Mouse (Mus musculus) spleen, postnatal 14 days (tissue): Measurements from ENCODE around the gene Akap13.
"Not testable (repeated sequence)": the region's sequence is repeated elsewhere in the genome, so short reads cannot be mapped to it uniquely, and the experiment has no call there.

Experiments
- DNase-seq, 2 experiments: peaks; one replicate each; pipeline ENCODE4 v3.0.0; 2021 to 2022; ENCODE audit warnings: low spot score in 2 of 2

Gene Akap13

DNA sequence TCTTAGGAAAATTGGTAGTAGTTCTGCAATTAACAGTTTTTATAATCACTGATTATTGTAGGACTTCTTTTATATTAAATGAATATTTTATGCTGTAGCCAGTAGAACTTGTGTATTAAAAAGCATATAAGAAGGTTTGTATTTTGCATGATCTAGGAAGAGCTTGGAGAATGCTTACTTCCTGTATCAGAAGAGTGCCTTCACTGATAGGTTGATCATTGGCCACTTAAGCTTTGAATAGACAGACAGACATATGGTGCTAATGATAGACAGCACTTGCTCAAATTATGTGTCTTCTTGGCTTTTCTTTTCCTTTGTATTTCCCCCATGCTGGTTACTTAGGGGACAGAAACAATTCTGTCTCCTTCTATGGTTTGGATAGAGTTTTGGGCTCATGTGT, 139.9 kb downstream of the Akap13 start:
- no peak for DNase-seq

DNA sequence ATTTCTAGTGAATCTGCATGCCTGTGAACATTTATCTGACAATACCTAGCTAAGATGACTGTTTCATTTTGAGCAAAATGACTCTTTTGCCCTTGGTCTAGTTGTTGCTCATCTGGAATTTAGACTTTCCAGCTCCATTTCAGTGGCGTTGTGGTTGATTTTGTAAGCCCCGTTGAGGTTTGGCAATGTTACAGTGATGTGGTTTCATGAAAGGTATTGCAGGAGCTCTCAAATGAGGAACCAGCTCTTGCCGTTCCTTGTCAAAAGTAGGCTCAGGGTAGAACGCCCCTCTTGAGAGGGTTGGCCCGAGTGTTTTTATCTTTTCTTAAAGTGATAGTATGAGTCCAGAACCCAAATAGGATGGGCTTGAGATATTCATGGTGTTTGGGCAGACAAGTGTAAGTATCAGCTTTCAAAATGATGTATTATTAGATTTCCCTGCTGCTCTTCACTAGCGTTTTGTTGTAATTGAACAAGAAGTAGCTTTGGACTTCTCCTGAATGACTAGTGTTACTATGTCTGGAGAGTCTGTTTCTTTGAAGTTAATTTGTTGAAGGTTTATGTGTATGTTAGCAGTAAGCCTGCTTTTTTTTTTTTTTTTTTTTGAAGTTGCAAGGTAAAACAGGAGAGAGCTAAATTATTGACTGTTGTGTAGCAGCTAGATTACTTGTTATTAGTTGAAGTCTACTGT, 140.9 kb downstream of the Akap13 start:
- DNase-seq = no peak

DNA sequence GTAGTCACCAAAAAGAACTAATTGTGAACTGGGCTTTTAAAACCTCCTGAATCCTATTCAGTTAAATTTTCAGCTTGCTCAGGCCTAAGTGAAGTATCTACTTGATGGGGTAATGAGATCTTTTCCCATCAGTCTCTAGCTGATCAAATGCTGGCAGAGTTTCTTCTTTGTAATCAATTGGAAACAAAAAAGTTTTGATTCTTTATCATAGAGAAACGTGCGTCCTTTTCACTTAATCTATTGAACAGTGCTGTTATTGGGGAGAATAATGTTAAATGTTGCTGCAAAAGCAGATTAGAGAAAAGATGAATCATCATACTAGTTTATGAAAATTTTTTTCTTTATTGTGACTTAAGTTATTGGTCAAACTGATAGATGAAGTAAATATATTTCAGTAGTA, 142.5 kb downstream of the Akap13 start:
- DNase-seq = no peak

DNA sequence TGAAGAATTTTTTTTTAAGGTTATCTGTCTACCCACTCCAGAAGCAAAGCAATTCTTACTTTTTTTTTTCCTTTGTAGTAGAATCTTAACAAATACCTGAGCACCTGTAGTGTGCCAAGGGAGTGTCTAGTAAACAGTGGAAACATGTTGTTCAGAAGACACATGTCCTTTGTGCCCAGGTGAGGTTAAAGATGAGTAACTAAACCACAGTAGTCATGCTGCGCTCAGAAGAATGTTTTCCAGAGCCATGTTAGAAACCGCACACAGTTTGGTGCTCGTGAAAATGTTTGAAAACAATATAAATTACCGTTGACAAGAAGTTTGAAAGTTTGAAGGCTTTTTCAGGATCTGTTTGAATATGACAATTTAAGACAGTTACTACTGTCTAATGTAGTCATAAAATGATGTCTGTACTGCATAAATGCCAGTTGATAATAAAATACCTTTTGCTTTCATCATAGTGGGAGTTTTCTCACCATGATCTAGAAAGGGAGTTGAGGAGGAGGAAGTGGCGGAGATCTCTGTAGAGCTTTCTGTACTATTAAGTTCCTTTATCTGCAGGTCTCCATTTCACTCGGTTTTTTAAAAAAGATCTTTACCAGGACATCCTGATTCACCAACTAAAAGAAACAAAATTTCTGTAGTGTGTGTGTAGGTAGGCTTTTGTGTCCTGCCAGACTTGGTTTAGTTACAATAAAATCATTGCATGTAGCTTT, 145.2 kb downstream of the Akap13 start:
- DNase-seq = no peak

DNA sequence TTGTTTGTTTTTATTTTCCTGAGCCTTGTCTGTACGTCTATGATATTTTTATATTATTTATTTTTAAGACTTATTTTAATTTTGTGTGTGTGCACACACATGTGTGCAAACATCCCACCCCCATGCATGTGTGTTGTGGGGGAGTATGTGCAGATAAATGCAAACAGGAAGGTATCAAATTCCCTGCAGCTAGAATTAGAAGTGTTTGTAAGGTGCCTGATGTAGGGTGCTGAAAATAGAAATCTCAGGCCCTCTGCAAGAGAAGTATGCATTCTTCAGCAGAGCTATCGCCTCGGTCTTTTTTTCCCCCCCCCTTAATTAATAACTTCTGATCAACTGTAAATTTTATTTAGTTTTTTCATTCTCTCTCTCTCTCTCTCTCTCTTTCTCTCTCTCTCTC, 151.9 kb downstream of the Akap13 start:
- no peak for DNase-seq

DNA sequence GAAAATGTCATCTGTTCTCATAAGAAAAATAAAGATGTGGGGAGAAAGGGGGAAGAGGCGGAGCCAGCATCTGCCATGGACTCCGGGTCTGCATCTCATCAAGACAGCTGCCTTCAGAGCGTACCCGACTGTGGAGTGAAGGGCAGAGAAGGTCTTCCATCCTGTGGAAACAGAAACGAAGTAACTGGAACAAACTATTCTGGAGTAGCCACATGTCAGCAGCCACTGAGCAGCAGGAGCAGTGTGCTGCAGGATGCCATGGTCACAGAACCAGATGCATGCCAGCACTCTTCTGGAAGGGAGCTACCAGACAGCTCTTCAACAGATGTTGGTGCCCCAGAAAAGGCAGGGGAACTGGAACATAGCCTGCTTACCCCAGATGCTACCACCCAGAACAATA, 153.4 kb downstream of the Akap13 start:
- no peak for DNase-seq

DNA sequence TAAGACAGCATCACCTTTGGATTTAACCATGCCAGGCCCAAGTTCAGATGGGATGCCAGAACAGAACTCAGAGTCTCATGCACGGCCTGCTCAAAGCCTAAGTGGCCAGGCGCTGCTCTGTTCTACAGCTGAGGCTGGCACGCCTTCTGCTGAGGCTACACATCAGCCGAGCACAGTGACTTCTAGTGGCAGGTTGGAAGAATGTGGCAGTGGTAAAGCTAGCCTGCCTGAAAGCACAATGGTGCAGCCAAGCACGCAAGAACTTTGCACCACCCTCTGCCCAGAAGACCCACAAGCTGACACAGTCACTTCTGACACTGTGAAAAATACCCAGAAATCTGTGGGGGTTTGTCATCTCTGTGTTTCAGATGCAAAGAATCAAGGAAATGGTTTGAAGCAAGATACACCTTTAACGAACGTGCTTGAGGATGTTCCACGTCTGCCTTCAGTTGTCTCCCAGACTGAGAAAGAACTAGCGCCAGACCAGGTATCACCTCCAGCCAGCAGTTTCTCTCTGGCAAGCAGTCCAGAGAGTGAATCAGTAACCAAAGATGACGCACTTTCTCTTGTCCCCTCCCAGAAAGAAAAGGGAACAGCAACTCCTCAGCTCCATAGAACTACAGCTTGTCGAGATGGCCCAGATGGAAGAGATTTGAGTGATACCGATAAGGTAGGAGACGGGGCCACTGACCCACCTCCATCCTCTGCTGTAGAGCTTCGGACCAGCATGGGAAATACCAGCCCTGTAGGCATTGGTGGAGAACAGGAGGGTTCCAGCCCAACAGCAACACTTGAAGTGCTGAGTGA, 154.3 kb downstream of the Akap13 start:
- peak in 1 of 2 experiments; percentile 42 for DNase-seq

DNA sequence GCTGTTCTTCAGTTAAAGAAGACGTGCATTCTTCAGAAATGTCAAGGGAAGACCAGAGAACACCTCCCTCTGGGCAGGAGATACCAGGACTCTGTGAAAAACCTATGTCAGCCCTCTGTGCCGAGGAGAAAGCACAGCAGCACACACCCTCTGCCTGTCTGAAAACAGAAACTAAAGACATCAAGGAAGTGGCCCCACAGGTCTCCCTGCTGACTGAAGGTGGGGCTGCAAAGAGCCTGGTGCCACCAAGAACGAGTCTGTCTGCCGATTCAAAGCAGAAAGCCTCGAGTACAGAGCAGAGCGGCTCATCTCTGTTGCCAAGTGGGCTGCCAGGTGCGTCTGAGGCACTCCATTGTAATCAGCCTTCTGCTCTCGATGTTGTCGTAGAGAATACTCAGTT, 155.1 kb downstream of the Akap13 start:
- DNase-seq = peak in 1 of 2 experiments; percentile 44

DNA sequence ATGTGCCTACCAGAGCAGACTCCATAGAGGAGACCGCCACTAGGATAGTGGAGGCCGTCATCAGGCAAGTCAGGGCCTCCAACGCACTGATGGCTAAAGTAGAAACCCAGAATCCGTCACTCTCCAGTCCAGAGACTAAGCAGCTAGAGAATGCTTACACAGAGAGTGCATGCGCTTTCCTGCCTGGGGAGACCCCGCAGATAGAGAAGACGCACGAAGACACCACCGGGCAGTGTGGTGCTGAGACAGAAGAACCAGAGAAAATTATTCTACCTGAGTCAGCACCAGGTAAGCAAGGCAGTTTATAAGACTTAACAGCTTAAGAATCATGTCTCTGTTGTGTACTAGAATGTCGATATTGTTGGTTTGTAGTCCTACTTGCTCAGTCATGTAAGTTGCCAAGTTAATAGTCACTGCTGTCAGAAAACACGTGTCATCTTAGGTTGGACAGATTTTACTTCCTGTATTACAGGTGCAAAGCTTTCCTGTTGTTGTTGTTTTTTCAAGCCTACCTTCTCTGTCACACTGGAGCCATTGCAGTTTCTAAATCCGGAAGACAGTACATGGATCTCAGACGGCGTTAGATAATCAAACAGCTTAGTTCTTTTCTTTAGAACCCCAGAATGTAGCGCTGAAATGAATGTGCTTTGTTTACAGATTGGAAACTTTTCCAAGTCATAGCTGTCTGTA, 156.1 kb downstream of the Akap13 start:
- DNase-seq = no peak

DNA sequence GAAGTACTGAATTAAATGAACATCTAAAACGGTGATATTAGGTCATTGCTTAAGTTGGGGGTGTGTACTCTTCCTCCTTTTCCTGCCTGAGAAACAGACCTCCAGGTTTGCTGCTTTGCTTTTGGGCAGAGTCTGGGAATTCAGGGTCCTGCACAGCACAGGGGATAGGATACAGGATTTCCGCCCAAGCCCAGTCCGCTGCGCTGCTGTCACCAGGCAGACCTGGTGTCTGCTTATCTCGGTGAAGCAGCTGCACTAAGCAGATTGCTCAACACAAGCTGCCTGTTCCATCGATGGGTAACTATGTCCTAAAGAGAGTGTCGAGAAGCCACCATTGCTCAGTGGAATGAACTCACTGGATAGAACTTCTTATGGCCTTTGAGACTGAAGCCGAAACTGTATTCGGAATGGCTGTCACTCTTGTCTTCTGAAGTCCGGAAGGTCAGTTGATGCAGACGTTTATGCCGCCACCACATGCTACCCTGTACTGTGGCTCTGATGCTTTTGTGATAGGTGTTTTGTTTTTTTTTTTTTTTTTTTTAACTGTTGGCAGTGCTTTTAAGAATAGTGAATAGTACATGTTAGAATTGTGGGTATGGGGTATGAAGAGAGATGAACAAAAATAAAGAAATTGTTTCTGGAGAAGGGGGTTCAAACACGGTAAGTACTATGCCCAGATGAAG, 156.8 kb downstream of the Akap13 start:
- DNase-seq = peak; percentile 58 to 76

DNA sequence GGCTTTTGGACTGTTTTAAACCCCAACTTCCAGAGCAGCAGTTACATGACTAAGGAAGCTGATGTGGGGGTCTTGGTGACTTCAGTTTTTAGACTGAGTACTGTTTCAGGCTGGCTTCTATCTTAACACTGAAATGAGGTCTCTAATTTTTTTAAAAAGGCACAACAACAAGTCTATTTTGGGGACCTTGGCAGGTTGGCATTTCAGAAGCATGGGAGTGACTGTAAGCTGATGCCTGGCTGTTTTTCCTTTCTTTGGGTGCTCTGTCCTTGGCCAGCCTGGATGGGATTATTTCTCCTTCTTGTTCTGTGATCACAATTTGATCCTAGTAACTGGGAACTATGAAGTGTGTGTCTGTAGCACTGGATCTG, 157.3 kb downstream of the Akap13 start:
- no peak for DNase-seq

DNA sequence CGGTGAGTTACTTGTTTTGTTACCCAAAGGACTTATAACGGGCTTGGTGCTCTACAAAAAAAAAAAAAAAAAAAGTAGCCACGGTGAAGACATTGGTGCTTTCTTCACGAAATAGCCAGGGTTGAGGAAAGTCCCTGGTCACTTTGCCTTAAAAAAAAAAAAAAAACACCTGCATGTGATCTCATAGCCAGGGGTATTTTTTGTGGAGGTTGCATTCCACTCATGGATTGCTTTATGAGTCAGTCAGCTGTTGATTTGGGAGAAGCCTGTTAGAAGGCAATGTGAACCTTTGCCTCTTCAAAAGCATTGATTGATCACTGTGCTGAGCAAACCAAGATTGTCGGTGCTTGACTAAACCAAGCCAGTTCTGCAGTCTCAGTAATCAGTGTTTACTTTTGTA, 157.9 kb downstream of the Akap13 start:
- DNase-seq = no peak

DNA sequence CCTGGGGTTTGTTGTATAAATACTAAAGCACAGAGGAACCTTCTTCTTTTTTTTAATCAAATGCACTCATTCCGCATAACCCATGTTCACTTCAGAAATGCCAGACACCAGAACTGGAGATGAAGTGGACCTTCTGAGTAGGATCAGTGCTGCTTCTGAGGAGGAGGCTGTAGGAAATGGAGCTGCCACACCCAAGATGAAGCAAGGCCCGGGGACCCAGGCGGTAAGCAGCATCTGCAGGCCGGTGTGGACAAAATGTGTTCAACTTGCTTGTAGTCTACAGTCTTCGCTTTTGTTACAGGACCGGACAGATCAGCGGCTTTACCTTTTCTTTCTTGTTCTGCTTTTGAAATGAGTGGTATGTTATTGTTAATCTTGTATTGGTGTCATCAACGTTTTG, 159.5 kb downstream of the Akap13 start:
- no peak for DNase-seq

DNA sequence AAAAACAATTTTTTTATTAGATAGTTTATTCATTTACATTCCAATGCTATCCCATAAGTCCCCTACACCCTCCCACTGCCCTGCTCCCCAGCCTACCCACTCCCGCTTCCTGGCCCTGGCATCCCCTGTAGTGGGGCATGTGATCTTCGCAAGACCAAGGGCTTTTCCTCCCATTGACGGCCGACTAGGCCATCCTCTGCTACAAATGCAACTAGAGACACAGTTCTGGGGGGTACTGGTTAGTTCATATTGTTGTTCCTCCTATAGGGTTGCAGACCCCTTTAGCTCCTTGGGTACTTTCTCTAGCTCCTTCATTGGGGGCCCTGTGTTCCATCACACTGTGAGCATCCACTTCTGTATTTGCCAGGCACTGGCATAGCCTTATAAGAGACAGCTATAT, 161.9 kb downstream of the Akap13 start:
- not testable (repeated sequence) for DNase-seq

DNA sequence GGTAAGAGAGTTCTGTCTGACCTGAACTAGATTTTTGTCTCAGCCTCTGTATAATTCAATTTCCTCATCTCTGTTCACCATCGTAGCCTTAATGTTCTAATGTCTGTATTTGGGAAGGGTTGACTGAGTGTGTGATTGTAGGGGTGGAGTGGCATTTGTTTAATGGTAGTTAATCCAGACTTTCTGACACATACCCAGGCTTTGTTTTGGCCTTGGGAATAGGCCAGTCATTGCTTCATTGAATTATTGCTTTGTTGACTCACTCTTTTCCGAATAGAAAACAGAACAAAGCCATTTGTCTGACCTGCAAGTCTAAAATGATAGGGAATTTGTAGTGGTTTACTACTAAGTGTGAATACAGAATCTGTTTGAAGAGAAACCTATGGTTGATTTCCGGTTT, 163.4 kb downstream of the Akap13 start:
- no peak for DNase-seq

DNA sequence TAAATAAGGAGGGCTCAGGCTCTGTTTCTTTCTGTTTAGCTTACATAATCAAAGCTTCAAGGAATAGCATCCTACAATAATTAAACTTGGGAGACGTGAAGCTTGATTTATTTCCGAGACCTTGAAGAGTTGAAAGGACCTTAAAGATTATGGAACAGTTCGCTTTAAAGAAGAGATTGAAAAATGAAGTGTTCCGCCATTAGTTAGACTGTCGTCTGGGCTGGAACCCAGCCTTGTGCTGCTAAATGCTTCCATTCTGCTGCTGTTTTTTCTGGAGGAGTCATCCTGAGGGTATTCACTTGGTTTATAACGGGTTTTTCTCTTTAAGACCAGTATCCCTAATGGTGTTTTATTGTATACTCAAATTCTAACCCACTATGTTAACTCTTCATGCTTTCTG, 164.5 kb downstream of the Akap13 start:
- no peak for DNase-seq

DNA sequence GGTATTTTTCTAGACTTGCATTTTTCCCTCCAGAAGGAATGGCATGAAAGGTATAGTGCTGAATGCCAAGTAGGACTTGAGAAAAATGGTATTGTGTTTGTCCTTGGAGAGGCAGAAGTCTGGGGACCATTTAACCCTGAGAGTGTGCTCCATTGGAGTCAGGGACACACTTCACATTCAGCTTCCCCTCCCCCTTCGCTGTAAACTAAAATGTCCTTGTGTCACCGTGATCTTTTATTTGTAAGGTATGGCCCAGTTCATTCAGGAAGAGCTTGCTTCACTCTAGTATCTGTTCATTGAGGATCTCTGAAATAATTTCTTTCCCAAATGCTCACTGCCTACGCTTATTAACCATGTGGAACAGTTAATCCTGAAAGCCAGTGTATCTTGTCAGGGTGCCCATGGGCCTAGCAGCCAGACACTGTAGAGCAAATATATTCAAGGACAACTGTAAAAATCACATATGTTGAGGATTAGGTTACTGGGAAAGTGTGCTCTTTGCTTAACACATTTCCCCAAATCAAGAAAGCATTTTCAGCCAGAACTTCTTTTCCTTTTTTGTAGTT, 165.1 kb downstream of the Akap13 start:
- no peak for DNase-seq

DNA sequence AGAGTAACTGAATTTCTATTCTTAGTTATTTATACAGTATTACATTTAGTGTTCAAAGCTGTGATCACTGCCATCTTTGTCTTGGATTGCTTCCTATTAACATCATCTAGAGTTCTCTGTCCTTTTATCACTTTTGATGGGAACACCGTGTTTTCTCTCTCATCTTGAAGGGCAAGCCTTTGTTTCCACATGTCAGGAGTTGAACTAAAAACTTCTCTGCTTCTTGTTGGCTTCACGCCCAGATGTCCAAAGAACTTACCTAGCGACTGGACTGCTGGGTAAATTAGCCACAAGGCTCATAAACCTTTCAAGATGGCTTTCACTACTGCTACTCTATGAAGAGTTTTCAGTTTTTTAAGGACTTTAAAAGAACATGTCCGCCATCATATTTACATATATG, 165.6 kb downstream of the Akap13 start:
- no peak for DNase-seq

DNA sequence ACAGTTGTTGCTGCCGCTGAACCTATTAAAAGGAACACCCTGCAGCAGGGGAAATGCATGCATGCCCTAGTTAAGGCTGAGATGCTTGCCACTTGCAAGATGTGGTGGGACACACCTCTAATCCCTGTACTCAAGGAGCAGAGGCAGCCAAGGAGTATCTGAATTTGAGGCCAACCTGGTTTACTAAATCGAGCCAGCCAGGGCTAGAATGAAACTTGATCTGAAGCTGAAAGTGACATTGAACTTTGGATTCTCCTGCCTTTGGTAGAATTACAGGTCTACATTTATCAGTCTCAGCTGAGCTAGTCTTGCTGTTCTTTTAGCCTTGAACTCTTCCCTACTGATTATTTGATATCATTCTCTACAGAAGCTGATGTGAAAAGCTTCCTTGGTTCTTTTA, 172.5 kb downstream of the Akap13 start:
- DNase-seq = no peak

DNA sequence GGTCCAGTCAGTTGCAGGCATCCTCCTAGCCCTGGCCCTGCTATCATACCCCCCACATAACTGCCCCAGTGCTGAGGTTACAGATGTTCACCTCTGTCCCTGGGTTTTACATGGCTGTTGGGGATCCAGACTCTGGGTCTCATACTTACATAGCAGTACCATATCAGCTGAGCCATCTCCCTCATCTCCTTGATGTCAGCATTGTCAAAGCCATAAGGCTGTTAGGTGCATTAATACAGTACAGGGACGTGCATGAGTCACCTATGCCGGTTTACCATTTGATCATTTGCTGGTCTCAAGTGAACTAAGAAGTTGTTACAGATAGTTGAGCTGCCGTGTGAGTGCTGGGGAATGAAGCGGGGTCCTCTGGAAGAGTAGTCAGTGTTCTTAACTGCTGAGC, 174.3 kb downstream of the Akap13 start:
- DNase-seq = no peak

DNA sequence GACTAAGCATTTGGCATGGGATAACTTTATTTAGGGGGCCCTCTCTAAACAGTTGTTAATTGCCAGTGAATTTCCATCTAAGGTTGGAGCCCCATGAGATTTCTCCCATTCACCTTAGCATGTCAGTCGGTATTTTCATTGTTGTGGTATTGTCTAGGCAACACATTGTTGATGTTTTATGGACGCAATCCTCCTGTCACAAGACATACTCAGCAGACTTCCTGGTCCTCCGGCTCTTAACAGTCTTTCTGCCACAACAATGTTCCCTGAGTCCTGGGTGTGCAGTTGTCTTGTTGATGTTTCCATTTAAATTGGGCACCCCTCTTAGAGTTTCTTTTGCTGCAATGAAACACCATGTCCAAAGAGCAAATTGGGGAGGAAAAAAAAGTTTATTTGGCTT, 177.6 kb downstream of the Akap13 start:
- DNase-seq = no peak
